Mouse (Mus musculus) neural tube, embryonic 11.5 days (tissue): Measurements from ENCODE around the gene Gm11213. TPM values are rescaled to one million over a fixed set of nuclear protein-coding genes. Genes with fewer than 3 reads are reported as not detected.

Source experiments
- ATAC-seq: fragments of 200-750 bp; cut with Nextera tagmentation; 2 replicates; pipeline ENCODE4 v1.8.0; 2017; ENCODE audit warnings: moderate number of reproducible peaks, mild to moderate bottlenecking, moderate TSS enrichment, moderate library complexity; ENCODE audit not compliant: insufficient read depth, low FRiP score, low TSS enrichment
- DNase-seq: peaks from one replicate; pipeline ENCODE4 v3.0.0-alpha.2; 2015; ENCODE audit warnings: low spot score
- H3K27ac ChIP-seq: fragments of 300-500 bp; sonication (generic); 2 replicates; pipeline ENCODE4 v1.5.1; 2014; ENCODE audit warnings: low read depth, mild to moderate bottlenecking, low read length
- H3K27me3 ChIP-seq: fragments of 300-500 bp; sonication (generic); 2 replicates; pipeline ENCODE4 v1.6.1; 2014; ENCODE audit warnings: mild to moderate bottlenecking, low read length, mixed read lengths; ENCODE audit not compliant: control insufficient read depth, insufficient read depth
- H3K36me3 ChIP-seq: fragments of 300-500 bp; sonication (generic); 2 replicates; pipeline ENCODE4 v1.6.1; 2014; ENCODE audit warnings: mild to moderate bottlenecking, low read length, moderate library complexity, mixed read lengths; ENCODE audit not compliant: control insufficient read depth, insufficient read depth
- H3K4me1 ChIP-seq: fragments of 300-500 bp; sonication (generic); 2 replicates; pipeline ENCODE4 v1.6.1; 2014; ENCODE audit warnings: low read length, mixed read lengths; ENCODE audit not compliant: control insufficient read depth, insufficient read depth
- H3K4me2 ChIP-seq: fragments of 300-500 bp; sonication (generic); 2 replicates; pipeline ENCODE4 v1.6.1; 2014; ENCODE audit warnings: low read depth, mild to moderate bottlenecking, moderate library complexity
- H3K4me3 ChIP-seq: fragments of 300-500 bp; sonication (generic); 2 replicates; pipeline ENCODE4 v1.5.1; 2014; ENCODE audit warnings: low read depth, low read length
- H3K9ac ChIP-seq: fragments of 300-500 bp; sonication (generic); 2 replicates; pipeline ENCODE4 v1.6.1; 2014; ENCODE audit warnings: mild to moderate bottlenecking, low read length
- H3K9me3 ChIP-seq: fragments of 300-500 bp; sonication (generic); 2 replicates; pipeline ENCODE4 v1.6.1; 2016; ENCODE audit warnings: low read length; ENCODE audit not compliant: control insufficient read depth
- WGBS: fragments of 180-500 bp; shearing (Covaris S2); extraction: QIAGEN DNeasy Blood & Tissue Kit; methylation state at CpG from one replicate; pipeline ENCODE4 v1.1.7; 2014; 5-methylcytosine and 5-hydroxymethylcytosine counted together
- polyA plus RNA-seq: library from polyadenylated mRNA; unstranded; fragments of >200 nt; fragmentation: Nextera tagmentation; extraction: Ambion mirVana; gene quantifications from 2 replicates; pipeline ENCODE4 v1.2.1, GENCODE M21; 2014

The Gm11213 gene
- polyA plus RNA-seq, 1 experiment from 2014 or later: not detected

- no peak overlapping the region for H3K9ac ChIP-seq
- H3K4me1 ChIP-seq: no peaks in the 10 kb centered on the region
- no peak overlapping the region for H3K27ac ChIP-seq
- no peaks in the 10 kb centered on the region for H3K36me3 ChIP-seq
- WGBS: 80% methylated on average over 2 of the region's 2 CpGs
- no peak for DNase-seq
- no peak overlapping the region for H3K4me3 ChIP-seq
- H3K4me2 ChIP-seq: no peak overlapping the region
- no peak for ATAC-seq
- no peaks in the 10 kb centered on the region for H3K27me3 ChIP-seq
- no peaks in the 10 kb centered on the region for H3K9me3 ChIP-seq
These were observed 16.8 kb upstream of the Gm11213 start for GRCm38 (mm10) chr4:63621861-63622260.

GRCm38 (mm10) chr4:63608391-63608790 lies 3.3 kb upstream of the Gm11213 start:
- Histone ChIP-seq H3K9ac (no peak overlapping the region), H3K4me1 (no peaks in the 10 kb centered on the region), H3K27ac (no peak overlapping the region), H3K4me2 (no peak overlapping the region), H3K27me3 (no peaks in the 10 kb centered on the region), H3K4me3 (no peak overlapping the region), H3K9me3 (no peaks in the 10 kb centered on the region), H3K36me3 (no peaks in the 10 kb centered on the region)
- ATAC-seq: no peak
- WGBS: 80% methylated on average over 7 of the region's 7 CpGs
- no peak for DNase-seq

- Histone ChIP-seq H3K4me3 (no peak overlapping the region), H3K36me3 (no peaks in the 10 kb centered on the region), H3K4me2 (no peak overlapping the region), H3K9me3 (no peaks in the 10 kb centered on the region), H3K4me1 (no peaks in the 10 kb centered on the region), H3K27me3 (no peaks in the 10 kb centered on the region), H3K9ac (no peak overlapping the region), H3K27ac (no peak overlapping the region)
- WGBS: 82% methylated on average over 1 of the region's 1 CpGs
- DNase-seq (no peak), ATAC-seq (no peak)
These were observed 907 bp upstream of the Gm11213 start for GRCm38 (mm10) chr4:63605968-63606367.

DNA sequence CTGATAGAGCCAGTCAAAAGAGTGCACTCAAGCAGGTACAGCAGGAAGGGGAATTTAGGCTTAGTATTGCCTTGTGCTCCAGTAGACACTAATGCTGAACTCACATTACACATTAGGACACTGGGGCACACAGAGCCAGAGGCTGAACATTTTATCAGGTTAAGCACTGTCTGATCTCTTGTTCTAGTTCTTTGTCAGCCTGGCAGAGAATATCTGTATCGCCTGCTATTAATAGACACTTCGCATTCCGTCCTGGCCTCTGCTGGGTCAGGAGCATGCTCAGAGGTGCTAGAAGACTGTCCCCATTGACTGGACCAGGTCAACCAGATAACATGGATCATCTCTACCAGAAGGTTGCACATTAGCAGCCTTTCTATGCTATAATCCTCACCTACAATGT lies 484 bp upstream of the Gm11213 start:
- H3K27ac ChIP-seq: no peak overlapping the region
- DNase-seq (no peak), ATAC-seq (no peak)
- H3K4me2 ChIP-seq: no peak overlapping the region
- H3K36me3 ChIP-seq: no peaks in the 10 kb centered on the region
- no peaks in the 10 kb centered on the region for H3K9me3 ChIP-seq
- H3K4me3 ChIP-seq: no peak overlapping the region
- no peaks in the 10 kb centered on the region for H3K4me1 ChIP-seq
- H3K27me3 ChIP-seq: no peaks in the 10 kb centered on the region
- H3K9ac ChIP-seq: no peak overlapping the region
- WGBS: 89% methylated on average over 3 of the region's 3 CpGs

DNA sequence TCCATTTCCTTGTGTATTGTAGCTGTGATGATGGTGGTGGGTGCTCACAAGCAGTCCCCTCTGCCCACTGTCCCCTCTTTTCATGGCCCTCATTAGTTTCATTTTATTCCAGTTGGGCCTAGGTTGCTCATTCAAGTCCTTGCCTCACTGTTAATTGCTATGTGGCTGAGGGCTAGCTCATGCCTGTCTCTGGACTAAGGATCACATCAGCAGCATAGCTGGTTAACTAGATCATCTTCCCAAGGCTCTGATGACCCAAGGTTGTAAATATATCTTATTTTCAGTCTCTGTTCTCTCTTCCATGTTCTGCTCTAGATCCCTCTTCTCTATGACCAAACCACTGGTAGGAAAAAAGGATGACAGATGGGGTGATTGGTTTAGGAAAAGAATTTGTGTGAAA lies 3.8 kb downstream of the Gm11213 start:
- no peak for ATAC-seq
- H3K27ac ChIP-seq: no peak overlapping the region

DNA sequence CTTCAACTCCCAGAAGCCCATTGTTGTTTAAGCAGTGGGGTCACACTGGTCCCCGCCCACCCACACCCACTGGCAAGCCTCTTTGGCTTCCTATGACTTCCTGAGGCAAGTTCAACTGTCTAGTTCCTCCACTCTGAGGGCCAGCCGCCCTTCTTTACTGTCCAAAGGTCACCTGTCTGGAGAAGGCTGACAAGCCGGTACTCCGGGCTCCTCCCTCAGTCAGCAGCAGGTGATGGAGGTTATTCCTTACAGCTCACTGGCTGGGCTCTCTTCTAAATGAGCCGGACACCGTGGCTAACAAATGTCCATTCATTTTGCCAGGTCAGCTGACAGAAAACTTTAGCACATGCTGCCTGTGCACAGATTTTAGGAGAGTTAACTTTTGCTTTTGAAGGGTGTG lies 4.3 kb downstream of the Gm11213 start:
- Histone ChIP-seq H3K4me3 (no peak overlapping the region), H3K4me1 (no peaks in the 10 kb centered on the region), H3K9me3 (no peaks in the 10 kb centered on the region), H3K4me2 (no peak overlapping the region), H3K9ac (no peak overlapping the region), H3K36me3 (no peaks in the 10 kb centered on the region), H3K27me3 (no peaks in the 10 kb centered on the region), H3K27ac (no peak overlapping the region)
- ATAC-seq (no peak), DNase-seq (no peak)
- 80% methylated on average over 6 of the region's 6 CpGs for WGBS

More for the DNA sequence above, 3.8 kb downstream of the Gm11213 start:
- Histone ChIP-seq H3K4me2 (no peak overlapping the region), H3K4me1 (no peaks in the 10 kb centered on the region), H3K36me3 (no peaks in the 10 kb centered on the region), H3K9me3 (no peaks in the 10 kb centered on the region), H3K27me3 (no peaks in the 10 kb centered on the region), H3K4me3 (no peak overlapping the region), H3K9ac (no peak overlapping the region)
- DNase-seq: no peak

DNA sequence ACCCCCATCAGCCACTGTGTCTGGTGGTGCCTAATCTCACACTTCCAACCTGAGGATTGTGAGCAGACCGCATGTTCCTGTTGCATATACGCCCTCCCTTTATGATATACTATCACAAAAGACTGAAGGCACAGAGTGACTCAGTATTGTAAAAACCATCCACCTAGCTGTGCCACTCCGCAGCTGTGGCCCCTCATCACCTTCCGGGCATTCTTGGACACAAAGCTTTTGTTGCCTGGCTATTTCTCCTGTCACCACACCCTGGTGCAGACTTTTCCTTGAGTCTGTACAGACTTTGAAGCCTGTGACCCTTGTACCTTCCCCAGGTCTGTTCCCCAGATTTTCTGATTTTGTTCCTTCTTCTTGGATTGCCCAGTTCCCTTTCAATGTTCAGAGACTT lies 9.1 kb downstream of the Gm11213 start:
- 95% methylated on average over 4 of the region's 4 CpGs for WGBS

DNA sequence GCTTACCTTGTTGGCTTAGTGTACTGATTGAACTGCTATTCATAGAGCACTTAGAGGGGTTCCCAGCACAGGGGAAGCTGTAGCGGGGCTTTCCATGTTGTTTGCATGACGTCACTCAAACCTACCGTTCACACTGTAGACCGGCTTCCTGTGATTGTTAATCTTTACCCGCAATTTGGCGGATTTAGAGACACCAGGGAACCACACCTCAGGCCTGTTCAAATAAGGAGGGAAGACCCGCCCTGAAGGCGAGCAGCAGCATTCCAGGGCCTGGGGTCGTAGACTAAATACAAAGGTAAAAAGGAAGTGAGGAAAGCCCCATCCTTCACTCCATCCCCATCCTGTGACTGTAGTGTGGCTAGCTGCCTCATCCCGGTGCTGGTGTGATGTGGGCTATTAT lies 9.8 kb downstream of the Gm11213 start:
- H3K4me1 ChIP-seq: no peaks in the 10 kb centered on the region
- H3K27ac ChIP-seq: no peak overlapping the region
- no peaks in the 10 kb centered on the region for H3K36me3 ChIP-seq
- H3K9ac ChIP-seq: no peak overlapping the region
- H3K4me2 ChIP-seq: no peak overlapping the region
- H3K9me3 ChIP-seq: no peaks in the 10 kb centered on the region
- no peak overlapping the region for H3K4me3 ChIP-seq
- ATAC-seq: no peak
- H3K27me3 ChIP-seq: no peaks in the 10 kb centered on the region
- no peak for DNase-seq
- WGBS: 82% methylated on average over 10 of the region's 10 CpGs

More for the DNA sequence above, 9.1 kb downstream of the Gm11213 start:
- no peak for DNase-seq
- Histone ChIP-seq H3K27me3 (no peaks in the 10 kb centered on the region), H3K27ac (no peak overlapping the region), H3K9ac (no peak overlapping the region), H3K9me3 (no peaks in the 10 kb centered on the region), H3K4me3 (no peak overlapping the region), H3K36me3 (no peaks in the 10 kb centered on the region), H3K4me1 (no peaks in the 10 kb centered on the region), H3K4me2 (no peak overlapping the region)
- ATAC-seq: no peak

DNA sequence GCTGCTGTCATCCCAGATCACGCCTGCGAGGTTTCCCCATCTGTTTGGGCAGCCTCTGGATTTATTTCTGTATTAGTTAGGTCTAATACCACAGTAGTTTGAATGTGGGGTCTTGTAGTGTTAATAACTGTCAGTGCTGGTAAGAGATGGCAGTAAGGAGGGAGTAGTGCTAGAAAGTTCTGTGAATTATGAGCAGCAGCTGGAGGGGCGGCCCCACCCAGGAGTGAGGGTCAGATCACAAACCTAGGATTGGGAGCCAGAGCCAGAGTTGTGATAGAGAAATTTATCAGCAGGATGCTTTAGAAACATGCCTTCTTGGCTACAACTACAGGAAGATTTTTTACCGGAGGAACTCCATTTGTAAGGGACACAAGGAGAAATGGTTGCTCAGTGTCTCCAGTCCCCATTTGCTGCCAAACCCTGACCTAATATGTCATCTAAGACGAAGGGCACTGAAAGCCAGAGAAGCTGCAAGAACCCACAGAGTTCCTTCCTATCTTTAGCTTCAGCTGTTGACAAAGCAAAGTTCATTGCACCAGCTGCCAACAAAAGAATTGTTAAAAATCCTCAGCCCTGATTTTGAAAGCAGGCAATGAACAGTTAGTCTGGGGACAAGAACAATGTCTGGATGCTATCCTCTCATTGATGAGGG lies 10.5 kb downstream of the Gm11213 start:
- no peak overlapping the region for H3K4me3 ChIP-seq
- no peak overlapping the region for H3K27ac ChIP-seq
- H3K4me2 ChIP-seq: no peak overlapping the region
- no peaks in the 10 kb centered on the region for H3K4me1 ChIP-seq
- H3K36me3 ChIP-seq: no peaks in the 10 kb centered on the region
- no peak overlapping the region for H3K9ac ChIP-seq
- ATAC-seq (no peak), DNase-seq (no peak)
- H3K27me3 ChIP-seq: no peaks in the 10 kb centered on the region
- H3K9me3 ChIP-seq: no peaks in the 10 kb centered on the region
- WGBS: 78% methylated on average over 5 of the region's 5 CpGs
